Mouse (Mus musculus) heart, adult 11 months (tissue): ENCODE measurements at regions not wholly inside any gene's neighbourhood (a gene's known extent, or its start where the extent isn't known, plus 50 kb on each side); places are given as distances from the start of the nearest gene placed in this dataset.
"Not testable (repeated sequence)": the region's sequence is repeated elsewhere in the genome, so short reads cannot be mapped to it uniquely, and the experiment has no call there.

ENCODE experiments used
- DNase-seq: peaks from one replicate; pipeline ENCODE4 v3.0.0; 2022

GRCm38 (mm10) chr14:14478159-14478558 is 77.1 kb downstream of the Olfr721-ps1 start:
- DNase-seq, result not testable (repeated sequence)

GRCm38 (mm10) chr14:14481840-14482239 is 80.7 kb downstream of the Olfr721-ps1 start:
- DNase-seq, result no peak

- DNase-seq, result no peak
Measured at GRCm38 (mm10) chr14:14486356-14486755, 85.3 kb downstream of the Olfr721-ps1 start.

DNA sequence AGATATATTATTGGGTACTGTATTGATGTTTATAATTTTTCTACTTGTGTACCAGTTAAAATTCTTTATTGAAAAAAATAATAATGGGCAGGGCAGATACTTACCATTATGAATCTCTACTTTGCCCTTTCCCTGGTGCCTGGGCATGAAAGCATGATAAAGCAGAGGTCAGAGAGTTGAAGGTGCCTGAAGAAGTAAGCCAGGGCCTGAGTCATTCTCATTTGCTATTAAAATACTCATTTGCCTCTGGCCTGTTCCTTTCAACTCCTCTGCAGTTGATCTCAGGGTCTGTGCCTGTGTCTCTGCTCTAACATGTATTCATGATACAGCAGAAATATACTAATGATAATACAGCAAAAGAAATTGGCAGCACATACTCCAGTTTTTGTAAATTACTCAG is 89.4 kb downstream of the Olfr721-ps1 start:
- DNase-seq, result no peak

DNA sequence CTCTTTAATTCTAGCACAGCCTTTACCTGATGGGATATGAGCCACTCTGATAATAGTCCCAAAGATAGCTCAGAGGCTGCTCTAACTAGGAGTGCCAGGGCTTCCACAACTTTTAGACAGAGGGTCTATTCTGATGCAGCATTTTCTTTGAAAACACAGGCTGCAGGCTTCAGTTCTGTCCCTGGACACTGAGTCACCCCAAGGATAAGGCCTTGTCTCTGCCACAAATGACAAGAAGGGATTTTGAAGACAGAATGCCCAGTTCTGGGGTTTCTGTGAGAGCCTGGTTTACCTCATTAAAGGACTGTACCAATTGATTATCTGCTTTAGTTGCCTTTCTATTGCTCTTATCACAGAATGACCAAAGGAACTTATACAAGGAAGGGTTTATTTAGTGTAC is 90.9 kb downstream of the Olfr721-ps1 start:
- no peak for DNase-seq

DNA sequence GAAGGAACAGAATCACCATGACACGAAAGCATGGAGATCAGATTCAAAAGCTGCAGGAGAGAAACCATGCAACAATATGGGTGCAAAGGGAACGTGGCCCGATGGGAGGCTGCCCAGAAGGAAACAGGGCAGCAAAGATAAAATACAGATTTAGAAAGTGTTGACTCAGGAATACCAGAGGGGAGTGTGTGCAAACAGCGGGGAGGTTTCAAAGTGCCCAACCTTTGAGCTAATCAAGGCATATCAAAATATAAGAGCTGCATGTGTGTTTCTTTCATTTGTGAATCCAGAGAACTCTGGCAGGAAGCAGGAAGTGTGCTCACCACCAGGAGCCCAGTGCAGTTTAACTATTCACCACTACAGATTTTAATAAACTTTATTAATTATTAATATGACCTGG is 110.8 kb downstream of the Olfr721-ps1 start:
- DNase-seq, result no peak

GRCm38 (mm10) chr14:14513056-14513455 is 112.0 kb downstream of the Olfr721-ps1 start:
- no peak for DNase-seq

GRCm38 (mm10) chr14:14513498-14513897 is 112.4 kb downstream of the Olfr721-ps1 start:
- no peak for DNase-seq

DNA sequence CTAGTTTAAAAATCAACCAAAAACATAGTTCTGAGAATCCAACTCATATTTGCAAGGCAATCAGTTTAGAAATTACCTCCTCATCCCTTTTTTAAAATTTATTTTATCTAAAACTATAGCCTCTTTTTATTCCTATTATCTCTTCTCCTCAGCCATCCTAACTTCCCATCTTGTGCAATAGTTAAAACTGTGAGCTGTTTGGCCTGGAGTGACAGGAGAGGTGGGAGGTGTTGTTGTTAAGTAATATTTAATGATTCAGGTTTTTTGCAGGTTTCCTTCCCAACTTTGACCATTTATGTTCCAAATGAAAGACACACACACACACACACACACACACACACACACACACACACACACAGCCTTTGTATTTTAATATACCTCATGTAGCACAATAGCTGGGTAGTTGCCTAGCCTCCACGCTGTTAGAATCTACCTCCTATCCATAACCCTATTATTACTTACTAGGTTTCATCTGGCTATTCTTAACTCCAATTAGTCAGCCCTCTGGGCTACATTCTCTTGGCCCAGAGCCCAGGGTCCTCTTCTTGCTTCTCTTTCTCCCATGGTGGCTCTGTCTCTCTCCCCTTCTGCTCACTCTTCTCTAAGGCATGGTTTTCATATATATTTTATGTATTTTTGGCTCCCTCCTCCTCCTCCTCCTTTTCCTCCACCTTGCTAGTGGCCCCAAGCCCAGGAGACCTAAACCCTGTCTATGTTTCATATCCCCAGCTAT is 113.5 kb downstream of the Olfr721-ps1 start:
- DNase-seq, result no peak

- DNase-seq, result no peak
Measured at GRCm38 (mm10) chr14:14515363-14515762, 114.3 kb downstream of the Olfr721-ps1 start.

DNA sequence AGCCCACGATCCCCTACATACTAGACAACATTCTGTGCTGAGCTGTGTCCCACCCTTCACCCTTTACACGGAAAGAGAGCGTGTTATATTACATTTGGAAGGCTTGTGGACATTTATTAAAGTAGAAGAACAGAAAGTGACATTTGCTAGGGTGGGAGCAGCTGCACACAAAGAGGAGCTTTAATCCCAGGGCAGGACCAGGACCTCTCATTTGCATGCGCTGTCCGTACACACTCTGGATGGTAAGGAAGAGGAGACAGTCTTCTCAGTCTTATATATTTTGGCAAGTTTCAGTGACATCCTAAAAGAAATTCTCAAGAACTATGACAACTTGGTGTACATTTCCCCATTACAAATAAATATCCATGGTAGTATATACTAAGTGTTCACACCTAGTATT is 114.8 kb downstream of the Olfr721-ps1 start:
- no peak for DNase-seq

GRCm38 (mm10) chr14:14518027-14518426 is 116.9 kb downstream of the Olfr721-ps1 start:
- no peak for DNase-seq

GRCm38 (mm10) chr14:14518841-14519240 is 117.7 kb downstream of the Olfr721-ps1 start:
- no peak for DNase-seq

DNA sequence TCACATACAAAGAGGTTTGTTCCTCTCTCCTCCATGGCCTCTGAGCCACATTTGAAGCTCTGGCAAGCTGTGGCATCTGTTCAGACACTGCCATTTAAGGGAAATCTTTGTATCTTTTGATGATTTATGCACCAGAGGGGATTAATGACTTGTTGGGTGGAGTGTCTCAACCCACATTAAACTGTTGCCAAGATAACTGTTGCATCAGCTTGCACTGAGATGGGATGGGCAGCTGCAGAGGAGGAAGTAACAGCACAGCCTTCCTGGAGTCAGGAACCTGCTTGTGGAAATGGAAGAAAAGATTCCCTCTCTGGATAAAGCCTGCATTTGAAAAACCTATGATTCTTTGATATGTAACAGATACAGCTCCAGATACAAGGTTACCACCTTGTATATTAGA is 119.1 kb downstream of the Olfr721-ps1 start:
- peak; percentile 79 for DNase-seq

DNA sequence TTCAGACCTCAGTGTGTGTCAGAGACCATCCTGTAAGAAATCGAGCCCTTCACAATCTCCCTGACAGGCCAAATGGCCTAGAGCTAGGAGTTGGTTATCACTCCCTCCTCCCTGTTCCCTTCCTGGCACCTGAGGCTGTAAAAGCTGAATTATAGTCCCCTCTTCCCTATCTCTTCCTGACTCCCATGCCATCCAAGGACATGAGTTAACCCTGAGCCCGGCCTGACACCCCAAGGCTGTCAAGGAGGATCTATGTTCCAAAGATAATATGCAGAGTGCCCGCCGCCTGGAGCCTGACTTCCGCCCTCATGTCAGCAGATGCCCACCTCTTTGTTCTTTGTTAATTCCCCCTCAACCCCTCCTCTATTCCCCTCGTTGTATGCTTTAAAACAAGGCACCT is 120.2 kb downstream of the Olfr721-ps1 start:
- peak; percentile 79 for DNase-seq

- DNase-seq, result no peak
Measured at GRCm38 (mm10) chr14:14525225-14525624, 124.1 kb downstream of the Olfr721-ps1 start.

- DNase-seq, result no peak
Measured at GRCm38 (mm10) chr14:14528437-14528836, 127.3 kb downstream of the Olfr721-ps1 start.

DNA sequence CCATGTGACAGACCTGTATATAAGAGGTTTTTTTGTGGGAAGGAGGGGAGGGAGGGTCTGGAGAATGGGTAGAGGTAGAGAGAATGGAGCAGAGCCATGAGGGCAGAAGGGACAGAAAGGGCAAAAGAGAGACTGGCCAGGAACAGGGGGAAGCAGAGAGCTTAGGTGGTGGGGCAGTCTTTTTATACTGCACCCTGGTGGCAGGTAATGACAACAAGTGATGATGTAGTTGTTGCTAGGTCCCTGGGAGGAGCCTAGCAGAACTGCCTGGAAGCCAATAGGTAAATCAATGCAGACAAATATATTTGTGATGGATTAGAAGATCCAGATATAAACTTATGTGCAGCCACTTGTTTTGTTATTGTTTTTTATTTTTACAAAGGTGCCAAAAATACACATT is 140.1 kb downstream of the Olfr721-ps1 start:
- DNase-seq, result peak; percentile 72

DNA sequence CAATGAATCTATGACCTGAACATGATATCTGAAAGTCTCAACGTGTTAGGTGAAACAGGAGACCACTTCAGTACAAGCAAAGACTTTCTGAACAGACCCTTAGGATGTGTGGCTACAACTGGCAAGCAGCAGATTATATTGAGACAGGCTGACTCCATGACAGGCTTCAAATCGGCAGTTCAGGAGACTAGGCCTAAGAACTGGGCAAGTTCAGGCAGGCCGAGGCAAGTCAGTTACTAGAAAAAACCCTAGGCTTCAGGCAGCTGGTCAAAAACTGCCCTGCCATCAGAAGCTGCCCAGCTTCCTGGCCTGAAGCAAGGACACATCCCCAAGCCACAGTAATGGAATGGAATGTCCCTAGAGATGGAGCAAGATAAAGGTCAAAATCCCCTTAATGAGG is 140.6 kb downstream of the Olfr721-ps1 start:
- peak; percentile 74 for DNase-seq

DNA sequence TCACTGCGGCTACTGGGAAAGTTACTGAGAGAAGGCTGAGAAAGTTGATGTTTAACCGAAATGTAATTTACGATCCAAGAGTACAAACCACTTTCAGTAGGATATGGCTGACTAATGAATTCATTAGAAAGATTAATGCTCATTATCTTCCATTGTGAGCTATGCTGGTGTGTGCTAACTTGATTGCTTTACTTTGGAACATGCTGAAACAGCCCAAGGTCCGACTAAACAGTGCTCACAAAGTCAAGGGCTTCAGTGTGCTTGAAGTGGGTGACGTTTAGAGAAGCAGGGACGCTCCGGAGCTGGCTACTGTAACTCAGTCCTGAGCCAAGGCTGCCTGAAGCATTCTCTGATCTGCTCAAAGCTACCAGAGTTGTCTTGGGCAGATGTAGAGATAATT is 143.1 kb downstream of the Olfr721-ps1 start:
- peak; percentile 60 for DNase-seq

GRCm38 (mm10) chr14:14552201-14552600 is 149.9 kb upstream of the Slc4a7 start:
- peak; percentile 85 for DNase-seq

- DNase-seq, result no peak
Measured at GRCm38 (mm10) chr14:14574851-14575250, 127.2 kb upstream of the Slc4a7 start.

DNA sequence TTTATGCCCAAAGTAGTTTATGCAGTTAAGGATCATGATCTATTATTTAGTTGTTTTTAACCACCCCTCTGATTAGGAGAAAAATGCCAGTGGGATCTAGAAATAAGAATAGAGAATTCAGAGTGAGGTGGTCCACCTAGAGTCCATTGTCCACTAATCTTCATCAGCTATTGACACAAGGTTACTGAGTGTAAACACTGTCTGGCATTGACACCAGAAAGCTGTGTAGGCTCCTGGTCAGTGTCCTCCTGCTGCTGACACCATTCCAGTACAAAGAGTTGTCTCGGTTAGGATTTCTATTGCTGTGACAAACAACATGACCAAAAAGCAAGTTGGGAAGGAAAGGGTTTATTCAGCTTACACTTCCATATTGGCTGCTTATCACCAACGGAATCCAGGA is 110.1 kb upstream of the Slc4a7 start:
- DNase-seq, result no peak

GRCm38 (mm10) chr14:14594753-14595152 is 107.3 kb upstream of the Slc4a7 start:
- no peak for DNase-seq
